Mouse (Mus musculus): Measurements from ENCODE around the gene Hyal1.

DNA sequence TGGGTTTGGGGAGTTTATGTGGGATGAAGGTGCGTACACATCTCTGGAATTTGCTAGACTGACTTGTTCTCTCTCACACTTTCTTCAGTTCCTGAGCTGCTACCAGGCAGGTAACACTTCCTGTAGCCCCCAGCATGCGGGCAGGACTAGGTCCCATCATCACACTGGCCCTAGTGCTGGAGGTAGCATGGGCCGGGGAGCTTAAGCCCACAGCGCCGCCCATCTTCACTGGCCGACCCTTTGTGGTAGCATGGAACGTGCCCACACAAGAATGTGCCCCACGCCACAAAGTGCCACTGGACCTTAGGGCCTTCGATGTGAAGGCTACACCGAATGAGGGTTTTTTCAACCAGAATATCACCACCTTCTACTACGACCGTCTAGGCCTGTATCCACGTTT, 6.7 kb upstream of the Hyal1 start:
- no peak for TF ChIP-seq CTCF (IDR thresholded peaks at IDR 0.05; ENCODE audit: borderline replicate concordance, control insufficient read depth, extremely low read depth, insufficient read depth, low read length, poor library complexity)
- TF ChIP-seq POLR2A (IDR thresholded peaks at IDR 0.05; ENCODE audit: control insufficient read depth, extremely low read depth, insufficient read depth, low read length, poor library complexity), result no peak

Data from thymus, adult 2 months (tissue).